Mouse (Mus musculus): ENCODE measurements around the gene Gm20521. TPM values are rescaled to one million over a fixed set of nuclear protein-coding genes. Genes with fewer than 3 reads are reported as not detected.
A peak's percentile ranks its signal among the peaks of the same experiment; 100 is the strongest.

The Gm20521 gene
- total and polyA plus RNA-seq, 3 experiments, result 1.2 to 5.5 (median 4.0) TPM

GRCm38 (mm10) chr14:54863501-54864312 is 19.5 kb upstream of the Gm20521 start:
- ATAC-seq (ENCODE audit: extremely low read depth, insufficient number of reproducible peaks, low FRiP score, poor library complexity, severe bottlenecking), result peak; percentile 99
- no peak for TF ChIP-seq TAL1 (conservative IDR thresholded peaks at IDR 0.05; ENCODE audit: low read depth, low read length)
- TF ChIP-seq GATA1 (IDR thresholded peaks at IDR 0.05; ENCODE audit: borderline replicate concordance, low read length), result no peak
- TF ChIP-seq POLR2AphosphoS5 (IDR thresholded peaks at IDR 0.05; ENCODE audit: insufficient replicate concordance, low read depth, low read length), result no peak
- no peak for TF ChIP-seq GATA2 (IDR thresholded peaks at IDR 0.05; ENCODE audit: borderline replicate concordance, low read depth, low read length)
- no peak for TF ChIP-seq CTCF (IDR thresholded peaks at IDR 0.05; ENCODE audit: low read depth, low read length)
- Histone ChIP-seq H3K4me3 (ENCODE audit: low read depth, low read length) (peak overlapping the region; percentile 91), H3K9me3 (replicated peaks) (no peaks in the 10 kb centered on the region), H3K27me3 (ENCODE audit: insufficient read depth, low read length) (no peaks in the 10 kb centered on the region), H3K36me3 (replicated peaks) (no peaks in the 10 kb centered on the region), H3K4me1 (ENCODE audit: insufficient read depth, low read depth, low read length) (peaks cover 25% of the 10 kb centered on the region)
- DNase-seq (ENCODE audit: low spot score), result peak; percentile 98

GRCm38 (mm10) chr14:54864313-54865036 is 18.8 kb upstream of the Gm20521 start:
- Histone ChIP-seq H3K27me3 (ENCODE audit: insufficient read depth, low read length) (no peaks in the 10 kb centered on the region), H3K9me3 (replicated peaks) (no peaks in the 10 kb centered on the region), H3K36me3 (replicated peaks) (no peaks in the 10 kb centered on the region), H3K4me1 (ENCODE audit: insufficient read depth, low read depth, low read length) (peaks cover 25% of the 10 kb centered on the region), H3K4me3 (ENCODE audit: low read depth, low read length) (peak overlapping the region; percentile 91)
- DNase-seq (ENCODE audit: low spot score), result no peak
- TF ChIP-seq GATA1 (IDR thresholded peaks at IDR 0.05; ENCODE audit: borderline replicate concordance, low read length), result no peak
- TF ChIP-seq POLR2AphosphoS5 (IDR thresholded peaks at IDR 0.05; ENCODE audit: insufficient replicate concordance, low read depth, low read length), result no peak
- TF ChIP-seq CTCF (IDR thresholded peaks at IDR 0.05; ENCODE audit: low read depth, low read length), result no peak
- no peak for TF ChIP-seq GATA2 (IDR thresholded peaks at IDR 0.05; ENCODE audit: borderline replicate concordance, low read depth, low read length)
- TF ChIP-seq TAL1 (conservative IDR thresholded peaks at IDR 0.05; ENCODE audit: low read depth, low read length), result no peak
- no peak for ATAC-seq (ENCODE audit: extremely low read depth, insufficient number of reproducible peaks, low FRiP score, poor library complexity, severe bottlenecking)

- DNase-seq (ENCODE audit: low spot score), result no peak
- TF ChIP-seq GATA1 (IDR thresholded peaks at IDR 0.05; ENCODE audit: borderline replicate concordance, low read length) (no peak), GATA2 (IDR thresholded peaks at IDR 0.05; ENCODE audit: borderline replicate concordance, low read depth, low read length) (no peak), TAL1 (conservative IDR thresholded peaks at IDR 0.05; ENCODE audit: low read depth, low read length) (no peak)
- Histone ChIP-seq H3K4me3 (ENCODE audit: low read depth, low read length) (no peak overlapping the region), H3K4me1 (ENCODE audit: insufficient read depth, low read depth, low read length) (peaks cover 25% of the 10 kb centered on the region), H3K9me3 (replicated peaks) (no peaks in the 10 kb centered on the region), H3K36me3 (replicated peaks) (no peaks in the 10 kb centered on the region), H3K27me3 (ENCODE audit: insufficient read depth, low read length) (no peaks in the 10 kb centered on the region)
- ATAC-seq (ENCODE audit: extremely low read depth, insufficient number of reproducible peaks, low FRiP score, poor library complexity, severe bottlenecking), result no peak
These were observed 17.6 kb upstream of the Gm20521 start for GRCm38 (mm10) chr14:54865626-54866025.

- ATAC-seq (ENCODE audit: extremely low read depth, insufficient number of reproducible peaks, low FRiP score, poor library complexity, severe bottlenecking) (no peak), DNase-seq (ENCODE audit: low spot score) (no peak)
- TF ChIP-seq CTCF (IDR thresholded peaks at IDR 0.05; ENCODE audit: low read depth, low read length), result no peak
- no peak for TF ChIP-seq GATA2 (IDR thresholded peaks at IDR 0.05; ENCODE audit: borderline replicate concordance, low read depth, low read length)
- no peak for TF ChIP-seq GATA1 (IDR thresholded peaks at IDR 0.05; ENCODE audit: borderline replicate concordance, low read length)
- TF ChIP-seq POLR2AphosphoS5 (IDR thresholded peaks at IDR 0.05; ENCODE audit: insufficient replicate concordance, low read depth, low read length), result no peak
- no peak for TF ChIP-seq TAL1 (conservative IDR thresholded peaks at IDR 0.05; ENCODE audit: low read depth, low read length)
- no peaks in the 10 kb centered on the region for H3K27me3 ChIP-seq (ENCODE audit: insufficient read depth, low read length)
- no peak overlapping the region for H3K4me3 ChIP-seq (ENCODE audit: low read depth, low read length)
- H3K4me1 ChIP-seq (ENCODE audit: insufficient read depth, low read depth, low read length), result peaks cover 25% of the 10 kb centered on the region
- no peaks in the 10 kb centered on the region for H3K36me3 ChIP-seq (replicated peaks)
- H3K9me3 ChIP-seq (replicated peaks), result no peaks in the 10 kb centered on the region
These were observed 17.0 kb upstream of the Gm20521 start for GRCm38 (mm10) chr14:54866268-54866667.

GRCm38 (mm10) chr14:54866936-54867335 is 16.3 kb upstream of the Gm20521 start:
- Histone ChIP-seq H3K27me3 (ENCODE audit: insufficient read depth, low read length) (no peaks in the 10 kb centered on the region), H3K9me3 (replicated peaks) (no peaks in the 10 kb centered on the region), H3K36me3 (replicated peaks) (no peaks in the 10 kb centered on the region), H3K4me3 (ENCODE audit: low read depth, low read length) (no peak overlapping the region), H3K4me1 (ENCODE audit: insufficient read depth, low read depth, low read length) (peaks cover 25% of the 10 kb centered on the region)
- DNase-seq (ENCODE audit: low spot score) (no peak), ATAC-seq (ENCODE audit: extremely low read depth, insufficient number of reproducible peaks, low FRiP score, poor library complexity, severe bottlenecking) (no peak)
- TF ChIP-seq CTCF (IDR thresholded peaks at IDR 0.05; ENCODE audit: low read depth, low read length), result peak; percentile 63; the same call in 1 of the 2 replicates
- no peak for TF ChIP-seq POLR2AphosphoS5 (IDR thresholded peaks at IDR 0.05; ENCODE audit: insufficient replicate concordance, low read depth, low read length)
- TF ChIP-seq GATA2 (IDR thresholded peaks at IDR 0.05; ENCODE audit: borderline replicate concordance, low read depth, low read length), result no peak
- TF ChIP-seq GATA1 (IDR thresholded peaks at IDR 0.05; ENCODE audit: borderline replicate concordance, low read length), result no peak
- no peak for TF ChIP-seq TAL1 (conservative IDR thresholded peaks at IDR 0.05; ENCODE audit: low read depth, low read length)

GRCm38 (mm10) chr14:54868026-54868425 is 15.2 kb upstream of the Gm20521 start:
- H3K9me3 ChIP-seq (replicated peaks), result no peaks in the 10 kb centered on the region
- H3K4me1 ChIP-seq (ENCODE audit: insufficient read depth, low read depth, low read length), result peaks cover 25% of the 10 kb centered on the region
- ATAC-seq (ENCODE audit: extremely low read depth, insufficient number of reproducible peaks, low FRiP score, poor library complexity, severe bottlenecking), result no peak
- peaks cover 2% of the 10 kb centered on the region for H3K36me3 ChIP-seq (replicated peaks)
- TF ChIP-seq GATA1 (IDR thresholded peaks at IDR 0.05; ENCODE audit: borderline replicate concordance, low read length) (no peak), POLR2AphosphoS5 (IDR thresholded peaks at IDR 0.05; ENCODE audit: insufficient replicate concordance, low read depth, low read length) (no peak)
- H3K4me3 ChIP-seq (ENCODE audit: low read depth, low read length), result no peak overlapping the region
- no peak for DNase-seq (ENCODE audit: low spot score)
- H3K27me3 ChIP-seq (ENCODE audit: insufficient read depth, low read length), result no peaks in the 10 kb centered on the region
